Mouse (Mus musculus): ENCODE measurements at regions not wholly inside any gene's neighbourhood (a gene's known extent, or its start where the extent isn't known, plus 50 kb on each side); places are given as distances from the start of the nearest gene placed in this dataset. TPM values are rescaled to one million over a fixed set of nuclear protein-coding genes. Genes with fewer than 3 reads are reported as not detected.

- WGBS = 81% methylated on average over 1 of the region's 1 CpGs
- ATAC-seq (replicated peaks; ENCODE audit: insufficient number of reproducible peaks, insufficient read depth, low FRiP score, low read depth) = no peak
Observed at GRCm38 (mm10) chr13:28409609-28409902, 152.2 kb downstream of the Gm11361 start.

GRCm38 (mm10) chr13:28408868-28409608 lies 151.7 kb downstream of the Gm11361 start:
- Histone ChIP-seq H3K4me1 (replicated peaks) (no peaks in the 10 kb centered on the region), H3K27ac (no peak overlapping the region), H3K4me3 (no peak overlapping the region), H3K27me3 (no peaks in the 10 kb centered on the region), H3K36me3 (no peaks in the 10 kb centered on the region), H3K9ac (no peak overlapping the region), H3K9me3 (replicated peaks) (no peaks in the 10 kb centered on the region), H3K4me2 (no peak overlapping the region)
- ATAC-seq (replicated peaks; ENCODE audit: insufficient number of reproducible peaks, insufficient read depth, low FRiP score, low read depth) = no peak
- 60% methylated on average over 7 of the region's 7 CpGs for WGBS

More at GRCm38 (mm10) chr13:28409609-28409902, 152.2 kb downstream of the Gm11361 start:
- Histone ChIP-seq H3K36me3 (no peaks in the 10 kb centered on the region), H3K4me1 (replicated peaks) (no peaks in the 10 kb centered on the region), H3K9ac (no peak overlapping the region), H3K27me3 (no peaks in the 10 kb centered on the region), H3K27ac (no peak overlapping the region), H3K4me2 (no peak overlapping the region), H3K9me3 (replicated peaks) (no peaks in the 10 kb centered on the region), H3K4me3 (no peak overlapping the region)

GRCm38 (mm10) chr13:28400459-28400858 lies 143.1 kb downstream of the Gm11361 start:
- no peaks in the 10 kb centered on the region for H3K9me3 ChIP-seq (replicated peaks)
- ATAC-seq (replicated peaks; ENCODE audit: insufficient number of reproducible peaks, insufficient read depth, low FRiP score, low read depth) = no peak
- H3K4me1 ChIP-seq (replicated peaks) = no peaks in the 10 kb centered on the region
- H3K4me2 ChIP-seq = no peak overlapping the region
- 38% methylated on average over 7 of the region's 7 CpGs for WGBS
- H3K36me3 ChIP-seq = no peaks in the 10 kb centered on the region
- no peaks in the 10 kb centered on the region for H3K27me3 ChIP-seq
- no peak overlapping the region for H3K9ac ChIP-seq
- no peak overlapping the region for H3K27ac ChIP-seq
- H3K4me3 ChIP-seq = no peak overlapping the region

Small RNA genes lying in the stretch of these regions (microRNA-seq; reads per million reads assigned to microRNA genes)
- not detected for gene Mir6368

Data from heart, embryonic 15.5 days (tissue).